Mouse (Mus musculus): ENCODE results near the gene March4. TPM values are rescaled to one million over a fixed set of nuclear protein-coding genes. Genes with fewer than 3 reads are reported as not detected.

Gene March4
- polyA plus RNA-seq, 1 experiment from 2014 or later, result 0.12 TPM

DNA sequence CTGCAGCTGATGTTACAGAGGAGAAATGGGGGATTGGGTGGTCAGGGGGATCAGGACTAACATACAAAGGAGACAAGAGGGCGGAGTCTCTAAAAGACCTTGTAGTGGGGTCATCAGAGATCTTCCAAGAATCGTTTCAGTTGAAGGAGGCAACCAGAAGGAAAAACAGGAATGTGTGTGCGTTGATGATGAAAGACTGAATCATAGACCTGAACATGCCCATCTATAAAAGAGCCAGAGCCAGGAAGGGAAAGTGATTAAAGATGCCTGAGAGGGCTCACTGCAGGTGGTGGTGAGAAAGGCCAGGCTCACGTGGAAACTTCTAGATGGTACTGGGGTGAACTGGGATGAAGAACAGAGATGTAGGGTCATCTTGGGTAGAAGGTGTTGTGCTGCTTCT lies 27.2 kb downstream of the March4 start:
- Histone ChIP-seq H3K27me3 (replicated peaks; ENCODE audit: control insufficient read depth, insufficient read depth, low read length) (no peaks in the 10 kb centered on the region), H3K9ac (ENCODE audit: low read depth, low read length) (no peak overlapping the region), H3K36me3 (ENCODE audit: control insufficient read depth, insufficient read depth) (no peaks in the 10 kb centered on the region), H3K4me2 (replicated peaks; ENCODE audit: low read depth) (no peak overlapping the region), H3K4me1 (replicated peaks; ENCODE audit: control insufficient read depth, insufficient read depth, low read length) (no peaks in the 10 kb centered on the region), H3K27ac (ENCODE audit: low read depth, low read length) (no peak overlapping the region), H3K4me3 (ENCODE audit: low read depth, low read length) (no peak overlapping the region), H3K9me3 (ENCODE audit: control insufficient read depth) (no peaks in the 10 kb centered on the region)
- ATAC-seq, result no peak
- 71% methylated on average over 4 of the region's 4 CpGs for WGBS
- TF ChIP-seq CTCF (IDR thresholded peaks at IDR 0.05; ENCODE audit: low read depth), result no peak

DNA sequence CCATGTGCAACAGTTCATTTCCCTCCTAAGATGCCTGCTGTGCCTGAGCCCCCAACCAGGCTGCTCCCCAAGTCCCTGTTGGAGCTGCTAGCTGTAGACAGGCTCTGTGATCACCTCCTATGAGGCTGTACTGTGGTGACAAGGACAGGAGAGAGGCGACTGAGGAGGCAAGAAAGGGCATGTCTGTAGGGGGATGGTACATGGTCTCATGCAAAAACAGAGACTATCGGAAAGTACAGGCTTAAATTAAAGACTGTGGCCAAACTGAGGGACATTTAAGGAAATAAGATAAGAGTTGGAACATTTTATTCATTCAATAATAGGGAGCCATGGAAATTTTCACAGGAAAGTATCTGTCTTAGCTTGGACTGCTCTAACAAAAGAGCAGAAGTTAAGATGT lies 29.1 kb downstream of the March4 start:
- TF ChIP-seq CTCF (IDR thresholded peaks at IDR 0.05; ENCODE audit: low read depth), result no peak
- Histone ChIP-seq H3K4me1 (replicated peaks; ENCODE audit: control insufficient read depth, insufficient read depth, low read length) (no peaks in the 10 kb centered on the region), H3K4me3 (ENCODE audit: low read depth, low read length) (no peak overlapping the region), H3K27me3 (replicated peaks; ENCODE audit: control insufficient read depth, insufficient read depth, low read length) (no peaks in the 10 kb centered on the region), H3K4me2 (replicated peaks; ENCODE audit: low read depth) (no peak overlapping the region), H3K9ac (ENCODE audit: low read depth, low read length) (no peak overlapping the region), H3K27ac (ENCODE audit: low read depth, low read length) (no peak overlapping the region), H3K36me3 (ENCODE audit: control insufficient read depth, insufficient read depth) (no peaks in the 10 kb centered on the region), H3K9me3 (ENCODE audit: control insufficient read depth) (no peaks in the 10 kb centered on the region)
- ATAC-seq, result no peak
- 75% methylated on average over 2 of the region's 2 CpGs for WGBS

DNA sequence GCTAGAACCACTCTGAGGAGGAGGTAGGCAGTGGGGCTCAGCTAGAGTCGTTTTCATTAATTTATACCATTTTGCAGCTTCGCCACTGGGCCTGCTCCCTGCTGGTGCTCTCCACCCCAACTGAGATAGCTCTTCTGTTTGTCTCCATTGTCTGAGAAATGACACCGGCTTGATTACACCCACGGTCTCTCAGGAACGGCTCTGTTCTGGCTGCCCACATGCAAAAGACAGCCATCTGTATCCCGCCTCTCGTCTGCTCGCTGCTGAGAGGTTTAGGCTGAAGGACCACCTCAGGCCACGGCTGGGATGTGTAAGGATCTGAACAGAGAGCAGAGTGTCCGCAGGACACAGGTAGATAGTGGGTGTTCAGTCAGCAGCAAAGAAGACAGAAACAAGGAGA lies 30.5 kb downstream of the March4 start:
- Histone ChIP-seq H3K4me1 (replicated peaks; ENCODE audit: control insufficient read depth, insufficient read depth, low read length) (no peaks in the 10 kb centered on the region), H3K27me3 (replicated peaks; ENCODE audit: control insufficient read depth, insufficient read depth, low read length) (no peaks in the 10 kb centered on the region), H3K36me3 (ENCODE audit: control insufficient read depth, insufficient read depth) (no peaks in the 10 kb centered on the region), H3K9ac (ENCODE audit: low read depth, low read length) (no peak overlapping the region), H3K4me2 (replicated peaks; ENCODE audit: low read depth) (no peak overlapping the region), H3K4me3 (ENCODE audit: low read depth, low read length) (no peak overlapping the region), H3K27ac (ENCODE audit: low read depth, low read length) (no peak overlapping the region), H3K9me3 (ENCODE audit: control insufficient read depth) (no peaks in the 10 kb centered on the region)
- ATAC-seq, result no peak
- no peak for TF ChIP-seq CTCF (IDR thresholded peaks at IDR 0.05; ENCODE audit: low read depth)
- WGBS, result 45% methylated on average over 10 of the region's 10 CpGs

DNA sequence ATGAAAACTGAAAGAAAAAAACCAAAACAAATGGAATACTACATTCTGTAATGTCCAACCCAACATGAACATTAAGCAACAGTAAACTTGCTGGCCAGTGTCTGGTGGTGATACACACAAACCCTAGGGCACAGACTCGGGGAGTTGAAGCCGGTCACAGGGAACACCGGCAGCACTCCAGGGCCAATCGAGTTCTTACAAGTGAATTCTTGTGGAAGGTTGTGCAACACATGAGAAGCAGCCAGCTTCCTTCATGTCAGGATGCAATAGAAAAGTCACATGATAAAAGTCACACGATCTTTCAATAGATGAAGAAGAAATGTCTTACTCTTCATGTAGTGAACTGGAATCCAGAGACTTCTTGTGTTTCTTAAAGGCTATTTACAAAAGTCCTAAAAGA lies 39.1 kb downstream of the March4 start:
- no peak for ATAC-seq
- no peak for TF ChIP-seq CTCF (IDR thresholded peaks at IDR 0.05; ENCODE audit: low read depth)
- Histone ChIP-seq H3K4me2 (replicated peaks; ENCODE audit: low read depth) (no peak overlapping the region), H3K27ac (ENCODE audit: low read depth, low read length) (no peak overlapping the region), H3K36me3 (ENCODE audit: control insufficient read depth, insufficient read depth) (no peaks in the 10 kb centered on the region), H3K9ac (ENCODE audit: low read depth, low read length) (no peak overlapping the region), H3K27me3 (replicated peaks; ENCODE audit: control insufficient read depth, insufficient read depth, low read length) (no peaks in the 10 kb centered on the region), H3K4me1 (replicated peaks; ENCODE audit: control insufficient read depth, insufficient read depth, low read length) (no peaks in the 10 kb centered on the region), H3K9me3 (ENCODE audit: control insufficient read depth) (no peaks in the 10 kb centered on the region), H3K4me3 (ENCODE audit: low read depth, low read length) (no peak overlapping the region)
- WGBS, result 86% methylated on average over 5 of the region's 5 CpGs

DNA sequence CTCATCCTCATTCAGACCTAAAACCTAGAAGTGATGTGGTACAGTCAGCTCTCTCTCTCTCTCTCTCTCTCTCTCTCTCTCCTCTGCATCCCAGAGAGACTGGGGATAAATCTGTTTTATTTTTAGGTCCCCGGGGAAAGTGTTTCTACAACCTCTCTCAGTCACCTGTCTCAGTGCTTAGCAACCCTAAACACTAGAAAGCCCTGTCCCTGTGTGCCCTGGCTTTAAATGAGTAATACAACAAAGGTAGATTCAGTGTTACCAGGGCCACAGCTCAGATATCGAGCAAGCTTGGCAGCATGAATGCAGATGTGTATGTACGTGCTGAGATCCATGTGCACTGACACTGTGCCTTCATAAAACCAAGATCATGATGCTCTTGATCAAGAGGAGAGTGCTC lies 43.3 kb downstream of the March4 start:
- no peaks in the 10 kb centered on the region for H3K4me1 ChIP-seq (replicated peaks; ENCODE audit: control insufficient read depth, insufficient read depth, low read length)
- H3K9me3 ChIP-seq (ENCODE audit: control insufficient read depth), result no peaks in the 10 kb centered on the region
- WGBS, result 81% methylated on average over 3 of the region's 3 CpGs
- H3K27ac ChIP-seq (ENCODE audit: low read depth, low read length), result no peak overlapping the region
- no peaks in the 10 kb centered on the region for H3K36me3 ChIP-seq (ENCODE audit: control insufficient read depth, insufficient read depth)
- no peak for ATAC-seq
- H3K9ac ChIP-seq (ENCODE audit: low read depth, low read length), result no peak overlapping the region
- H3K4me2 ChIP-seq (replicated peaks; ENCODE audit: low read depth), result no peak overlapping the region
- no peak for TF ChIP-seq CTCF (IDR thresholded peaks at IDR 0.05; ENCODE audit: low read depth)
- no peak overlapping the region for H3K4me3 ChIP-seq (ENCODE audit: low read depth, low read length)
- no peaks in the 10 kb centered on the region for H3K27me3 ChIP-seq (replicated peaks; ENCODE audit: control insufficient read depth, insufficient read depth, low read length)

DNA sequence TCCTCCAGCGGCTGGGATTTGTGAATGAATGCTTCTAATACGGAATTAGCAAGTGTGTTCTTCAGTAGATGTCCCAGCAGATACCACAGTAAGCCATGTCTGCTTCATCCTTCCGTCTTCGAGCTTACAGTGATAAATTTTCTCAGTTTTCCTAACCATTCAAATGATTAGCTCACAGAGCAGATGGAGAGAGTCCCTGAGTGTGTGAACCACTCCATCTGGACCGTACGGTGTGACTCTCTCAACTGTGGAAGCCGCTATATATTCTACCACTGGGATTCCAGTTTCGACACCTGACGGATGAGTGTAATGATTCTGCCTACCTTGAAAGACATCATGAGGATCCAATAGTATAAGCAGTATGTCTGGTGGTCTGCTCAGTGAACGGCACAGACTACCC lies 44.1 kb downstream of the March4 start:
- Histone ChIP-seq H3K4me2 (replicated peaks; ENCODE audit: low read depth) (no peak overlapping the region), H3K4me3 (ENCODE audit: low read depth, low read length) (no peak overlapping the region), H3K36me3 (ENCODE audit: control insufficient read depth, insufficient read depth) (no peaks in the 10 kb centered on the region), H3K9ac (ENCODE audit: low read depth, low read length) (no peak overlapping the region), H3K27ac (ENCODE audit: low read depth, low read length) (no peak overlapping the region), H3K9me3 (ENCODE audit: control insufficient read depth) (no peaks in the 10 kb centered on the region), H3K27me3 (replicated peaks; ENCODE audit: control insufficient read depth, insufficient read depth, low read length) (no peaks in the 10 kb centered on the region), H3K4me1 (replicated peaks; ENCODE audit: control insufficient read depth, insufficient read depth, low read length) (no peaks in the 10 kb centered on the region)
- ATAC-seq, result no peak
- no peak for TF ChIP-seq CTCF (IDR thresholded peaks at IDR 0.05; ENCODE audit: low read depth)
- WGBS, result 90% methylated on average over 10 of the region's 10 CpGs

DNA sequence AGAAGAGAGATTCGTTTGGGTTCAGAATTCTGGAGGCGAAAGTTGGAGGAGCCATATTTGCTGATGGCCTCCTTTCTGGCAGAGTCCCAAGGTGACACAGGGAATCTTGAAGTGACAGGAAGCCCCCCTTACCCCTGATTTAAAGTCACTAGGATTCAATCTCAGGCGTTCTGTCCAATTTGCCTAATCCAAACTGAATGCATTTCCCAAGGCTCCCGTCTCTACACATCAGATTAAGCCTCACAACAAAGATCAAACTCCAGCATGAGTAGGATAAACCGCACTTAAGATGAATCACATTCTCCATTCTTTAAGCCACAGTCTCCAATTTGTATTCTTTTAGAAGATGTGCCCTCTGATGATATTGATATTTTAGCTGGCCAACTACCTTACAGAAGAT lies 45.4 kb downstream of the March4 start:
- Histone ChIP-seq H3K4me3 (ENCODE audit: low read depth, low read length) (no peak overlapping the region), H3K9ac (ENCODE audit: low read depth, low read length) (no peak overlapping the region), H3K27ac (ENCODE audit: low read depth, low read length) (no peak overlapping the region), H3K4me1 (replicated peaks; ENCODE audit: control insufficient read depth, insufficient read depth, low read length) (no peaks in the 10 kb centered on the region), H3K9me3 (ENCODE audit: control insufficient read depth) (no peaks in the 10 kb centered on the region), H3K36me3 (ENCODE audit: control insufficient read depth, insufficient read depth) (no peaks in the 10 kb centered on the region), H3K4me2 (replicated peaks; ENCODE audit: low read depth) (no peak overlapping the region), H3K27me3 (replicated peaks; ENCODE audit: control insufficient read depth, insufficient read depth, low read length) (no peaks in the 10 kb centered on the region)
- 70% methylated on average over 5 of the region's 5 CpGs for WGBS
- TF ChIP-seq CTCF (IDR thresholded peaks at IDR 0.05; ENCODE audit: low read depth), result no peak
- ATAC-seq, result no peak
